Mouse (Mus musculus) R1 (cell line): ENCODE measurements around the gene Emx2.

Experiments used
- DNase-seq: peaks from one replicate; pipeline ENCODE4 v3.0.0-alpha.2; 2018; ENCODE audit warnings: low read depth, low spot score

Gene Emx2

DNA sequence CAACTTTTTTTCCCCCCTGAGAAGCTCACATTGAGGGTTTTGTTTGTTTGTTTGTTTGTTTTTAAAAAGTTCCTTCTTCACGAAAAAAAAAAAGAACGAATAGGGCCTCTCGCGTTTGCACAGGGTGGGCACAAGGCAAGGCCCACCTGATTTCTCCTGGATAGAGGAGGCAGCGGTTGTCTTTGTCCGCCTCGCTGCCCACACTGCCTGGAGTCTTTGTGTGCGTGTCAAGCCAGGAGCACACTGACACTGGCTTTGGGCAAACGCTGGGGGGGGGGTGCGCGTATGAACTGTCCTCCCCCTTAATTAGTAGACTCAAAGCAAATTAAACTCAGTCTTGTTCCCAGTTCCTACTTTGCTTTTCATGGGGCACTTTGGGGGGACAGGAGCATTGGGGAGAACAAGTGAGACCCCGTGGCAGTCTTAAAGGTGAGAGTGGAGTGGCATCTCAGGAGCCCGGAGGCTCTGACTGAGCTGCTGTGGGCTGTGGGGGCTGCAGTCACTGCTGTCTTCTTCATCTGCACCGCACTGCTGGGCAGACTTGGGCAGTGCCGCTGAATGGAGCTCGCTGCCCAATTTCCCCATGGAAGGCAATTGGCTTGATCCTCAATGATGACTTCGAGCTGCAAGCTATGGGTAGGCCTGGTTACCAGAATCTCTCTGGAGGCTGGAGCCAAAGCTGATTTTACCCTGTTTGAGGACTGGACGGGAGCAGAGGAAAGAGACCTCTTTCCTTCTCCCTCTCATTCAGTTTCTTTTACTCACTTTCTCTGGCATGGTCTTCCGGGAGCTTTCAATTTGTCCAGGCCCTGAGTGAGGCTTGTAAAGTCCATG, 4.5 kb downstream of the Emx2 start:
- DNase-seq, result no peak

DNA sequence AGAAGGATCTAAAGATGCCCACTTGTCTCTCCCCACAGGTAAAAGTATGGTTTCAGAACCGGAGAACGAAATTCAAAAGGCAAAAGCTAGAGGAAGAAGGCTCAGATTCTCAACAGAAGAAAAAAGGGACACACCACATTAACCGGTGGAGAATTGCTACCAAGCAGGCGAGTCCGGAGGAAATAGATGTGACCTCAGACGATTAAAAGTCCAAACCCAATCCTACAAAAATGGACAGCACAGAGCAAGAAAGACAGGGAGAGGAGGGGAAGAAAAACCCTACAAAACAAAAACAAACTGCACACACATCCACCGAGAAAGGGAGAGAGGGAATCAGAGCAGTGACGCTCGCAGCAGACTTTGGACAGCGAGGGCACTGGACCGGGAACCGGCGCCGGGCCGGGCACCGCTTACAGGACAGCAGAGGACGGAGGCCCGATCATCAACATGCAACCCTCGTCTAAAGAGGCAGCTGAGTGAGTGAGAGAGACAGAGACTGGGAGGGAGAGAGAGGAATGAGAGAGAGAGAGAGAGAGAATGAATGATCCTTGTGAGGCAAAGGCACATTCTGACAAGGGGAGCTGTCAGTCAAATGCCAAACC, 5.8 kb downstream of the Emx2 start:
- no peak for DNase-seq

DNA sequence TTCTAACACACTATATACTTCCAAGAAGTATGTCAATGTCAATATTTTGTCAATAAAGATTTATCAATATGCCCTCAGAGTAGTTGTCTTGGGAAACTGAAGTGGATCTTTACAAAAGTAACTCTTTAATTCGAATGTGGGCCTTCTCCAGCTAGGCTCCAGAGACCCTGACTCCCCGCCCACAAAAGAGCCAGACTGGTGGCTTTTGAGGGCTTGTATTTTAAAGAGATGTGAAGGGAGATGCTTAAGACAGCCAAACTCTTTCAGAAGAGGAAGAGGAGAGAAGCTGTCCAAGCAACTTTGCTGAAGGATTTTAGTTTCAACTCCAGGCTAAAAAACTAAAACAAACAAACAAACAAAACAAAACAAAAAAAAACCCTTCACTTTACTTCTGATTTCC, 7.1 kb downstream of the Emx2 start:
- DNase-seq, result no peak

DNA sequence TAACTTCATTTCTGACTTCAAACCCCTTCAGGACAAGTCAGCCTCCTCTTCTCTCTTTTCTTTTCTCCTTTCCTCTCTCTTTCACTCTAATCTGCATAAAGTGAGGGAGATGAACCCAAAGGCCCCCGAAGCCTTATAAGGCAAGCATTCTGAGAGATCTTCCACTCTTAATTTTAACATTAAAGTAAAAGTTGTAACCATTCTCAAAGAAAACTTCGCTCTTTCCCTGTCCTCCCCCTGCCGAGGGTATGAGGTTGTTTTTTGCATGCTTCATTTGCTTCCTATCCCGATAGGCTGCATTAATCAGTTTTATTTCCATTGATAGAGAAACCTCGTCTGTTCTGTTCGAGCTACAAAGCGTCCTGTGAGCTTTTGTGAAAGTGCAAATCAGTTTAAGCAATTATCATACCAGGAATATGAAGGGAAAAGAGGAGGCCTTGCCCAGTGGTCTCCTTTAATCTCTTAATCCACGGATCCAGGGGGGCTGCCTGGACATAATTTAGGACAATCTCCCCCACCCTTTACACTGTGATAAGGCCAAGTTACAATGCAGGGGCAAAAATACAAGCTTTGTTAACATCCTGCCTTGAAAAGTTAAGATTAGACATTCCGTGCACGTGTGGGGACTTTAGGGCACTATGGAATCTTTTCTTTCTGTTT, 7.7 kb downstream of the Emx2 start:
- no peak for DNase-seq

DNA sequence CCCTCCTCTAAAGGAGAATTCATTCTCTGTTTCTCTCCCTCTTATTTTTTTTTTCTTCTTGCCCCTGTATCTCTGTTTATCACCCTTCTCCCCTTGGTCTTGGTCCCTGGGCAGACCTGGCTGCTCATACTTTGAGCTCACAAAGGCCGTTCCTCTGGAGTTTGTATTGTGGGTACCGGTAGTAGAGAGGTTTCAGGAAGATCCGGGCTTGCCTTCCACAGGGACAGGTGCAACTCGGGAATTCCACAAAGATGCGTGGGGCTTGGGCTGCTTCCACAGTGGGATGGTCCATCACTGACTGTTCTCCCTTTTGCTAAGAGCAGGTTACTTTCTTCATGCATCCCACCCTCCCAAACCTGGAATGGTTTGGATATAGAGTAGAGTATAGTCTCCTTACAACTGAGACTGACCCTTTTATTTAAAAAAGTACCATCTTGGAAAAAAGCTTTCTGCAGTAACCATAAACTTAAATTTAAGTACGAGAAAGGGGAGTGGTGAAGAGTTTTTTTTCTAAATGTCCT, 8.3 kb downstream of the Emx2 start:
- no peak for DNase-seq

DNA sequence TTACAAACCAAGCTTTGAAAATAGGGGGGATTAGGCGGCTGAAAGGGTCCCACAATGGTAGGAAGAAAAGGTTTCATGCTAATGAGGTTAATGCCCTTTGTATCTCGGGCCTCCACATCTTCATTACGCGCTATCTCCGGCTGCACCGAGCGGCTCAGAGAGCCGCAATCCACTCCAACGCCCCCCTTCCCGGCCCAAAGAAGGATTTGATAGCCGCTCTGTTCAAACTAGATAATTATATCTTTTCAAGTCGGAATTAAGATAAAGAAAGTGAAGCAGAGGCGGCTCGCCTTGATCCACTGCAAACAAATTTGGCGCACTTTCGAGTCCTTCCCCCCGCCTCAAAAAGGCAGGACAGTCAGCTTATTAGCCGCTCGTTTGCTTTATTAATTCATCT, 8.8 kb downstream of the Emx2 start:
- no peak for DNase-seq

DNA sequence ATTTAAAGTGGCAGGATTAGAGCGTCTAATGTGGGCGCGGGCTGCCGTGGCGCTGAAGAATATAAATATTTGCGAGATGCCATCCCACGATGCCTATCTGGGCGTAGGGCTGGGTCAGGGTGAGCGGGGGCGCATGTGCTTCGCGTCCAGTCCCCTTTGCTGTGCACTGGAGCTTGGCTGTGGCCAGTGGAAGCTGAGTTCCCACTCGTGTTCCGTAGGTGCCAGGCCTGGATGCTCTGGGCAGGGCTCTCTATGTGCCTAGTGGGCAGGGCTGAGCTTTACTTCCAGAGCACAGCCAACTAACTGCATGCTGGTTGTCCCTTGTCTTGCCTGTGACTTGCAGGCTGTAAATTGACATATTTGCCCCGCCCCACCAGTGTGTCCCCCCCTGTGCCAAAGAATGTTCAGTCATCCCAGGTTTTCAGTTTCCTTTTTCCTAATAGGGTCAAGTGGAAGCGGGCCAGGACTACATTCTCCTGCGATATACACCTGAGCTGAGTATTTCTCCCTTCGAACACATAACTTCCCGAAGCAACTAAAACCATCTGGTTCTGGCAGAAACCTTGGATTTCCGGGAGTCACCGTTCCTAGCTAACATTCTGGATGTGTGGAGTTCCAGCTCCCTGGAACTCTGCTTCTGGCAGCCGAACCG, 9.4 kb downstream of the Emx2 start:
- DNase-seq, result no peak

DNA sequence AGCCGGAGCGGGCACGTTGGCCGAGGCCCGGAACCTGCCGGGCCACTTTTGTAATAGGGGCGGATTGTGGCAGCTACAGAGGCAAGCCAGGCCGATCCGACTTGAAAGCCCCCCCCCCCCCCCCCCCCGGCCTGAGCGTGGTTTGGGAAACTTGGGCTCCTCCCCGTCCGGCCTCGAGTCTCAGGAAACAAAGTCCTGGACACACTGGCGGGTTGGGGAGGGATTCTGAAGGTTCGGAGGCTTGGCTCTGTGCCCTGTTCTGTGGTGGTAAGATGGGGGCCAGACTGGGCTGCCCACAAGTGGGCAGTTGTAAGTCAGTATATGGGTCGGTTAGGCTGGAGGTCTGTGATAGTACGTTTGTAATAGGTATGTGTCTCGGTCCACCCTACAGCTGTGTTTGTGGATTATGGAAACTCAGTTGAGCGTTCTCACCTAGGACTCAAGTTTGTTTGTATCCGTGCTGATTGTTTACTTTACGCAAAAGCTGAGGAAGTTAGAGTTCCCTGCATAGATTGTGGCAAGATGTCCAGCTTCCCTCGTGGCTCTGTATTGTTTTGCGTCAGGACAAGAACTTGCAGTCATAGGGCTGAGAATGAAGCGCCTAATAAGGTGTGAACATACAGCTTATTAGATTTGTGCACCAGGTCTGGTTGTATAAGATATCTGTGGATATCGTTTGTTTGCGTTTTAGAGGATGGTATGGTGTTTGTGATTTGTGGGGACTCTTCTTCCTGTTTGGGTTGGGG, 10.1 kb downstream of the Emx2 start:
- DNase-seq, result no peak

DNA sequence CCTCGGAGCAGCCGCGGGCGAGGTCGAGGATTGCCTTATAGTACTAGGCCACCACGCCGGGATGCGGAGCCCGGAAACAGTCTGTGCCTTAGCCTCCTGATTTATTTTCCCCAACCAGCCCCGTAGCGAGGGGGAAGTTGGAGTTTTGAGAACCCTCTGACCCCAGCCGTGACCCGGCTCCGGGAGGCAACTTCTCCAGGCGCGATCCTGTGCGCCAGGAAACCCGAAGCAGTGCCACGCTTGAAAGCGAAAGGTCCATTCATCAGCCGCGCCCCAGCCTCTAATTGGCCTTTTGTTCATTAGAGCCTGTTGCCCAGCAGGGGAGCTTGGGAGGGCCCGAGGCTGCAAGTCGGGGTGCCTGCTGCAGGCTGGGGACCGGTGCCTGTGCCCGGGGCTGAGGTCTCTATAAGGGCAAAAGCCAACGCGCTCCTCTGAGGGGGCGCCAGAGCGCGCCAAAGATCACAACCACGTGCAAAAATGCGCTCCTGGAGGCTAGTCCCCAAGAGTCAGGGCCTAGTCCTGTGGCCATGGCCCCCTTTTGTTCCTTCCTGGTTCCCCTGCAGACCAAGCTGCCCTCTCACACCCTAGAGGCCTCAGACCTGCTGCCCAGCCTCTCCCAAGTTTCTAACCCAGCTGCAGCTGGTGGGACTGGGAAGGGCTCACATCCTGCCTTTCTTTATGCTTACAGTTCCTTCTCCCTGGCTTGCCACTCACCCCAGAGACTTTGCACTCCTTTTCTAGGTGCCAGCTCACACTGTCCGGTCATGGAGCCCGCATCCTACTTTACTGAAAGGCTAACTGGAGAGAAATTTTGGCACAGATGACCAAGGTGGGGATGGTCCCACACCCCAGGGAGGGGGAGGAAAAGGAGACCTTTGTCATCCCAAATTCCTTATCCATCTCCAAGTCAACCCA, 11.1 kb downstream of the Emx2 start:
- peak; percentile 56 for DNase-seq

DNA sequence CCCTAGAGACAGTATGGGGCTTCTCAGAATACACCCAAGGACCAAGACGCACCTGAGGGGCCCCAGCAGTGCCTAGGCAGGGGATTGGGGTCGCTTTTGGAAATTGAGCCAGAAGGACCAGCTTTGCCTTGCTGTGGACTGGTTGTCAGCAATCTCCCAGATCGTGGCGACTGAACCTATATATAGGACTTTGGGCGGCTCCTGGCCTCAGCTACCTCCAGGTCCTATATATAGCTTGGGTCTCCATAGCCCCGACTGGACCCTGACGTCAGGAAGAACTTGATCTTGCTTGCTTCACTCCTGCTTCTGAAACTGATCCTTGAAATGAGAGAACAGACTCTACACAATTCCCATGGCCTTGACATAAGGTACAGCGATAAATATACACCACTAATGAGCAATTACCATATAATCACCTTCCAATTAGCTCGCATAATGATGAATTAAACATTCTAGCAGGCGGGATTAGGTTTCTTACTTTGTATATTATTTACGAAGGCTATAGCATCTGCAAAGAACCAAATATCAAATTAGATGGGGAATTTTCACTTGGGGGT, 12.0 kb downstream of the Emx2 start:
- no peak for DNase-seq

DNA sequence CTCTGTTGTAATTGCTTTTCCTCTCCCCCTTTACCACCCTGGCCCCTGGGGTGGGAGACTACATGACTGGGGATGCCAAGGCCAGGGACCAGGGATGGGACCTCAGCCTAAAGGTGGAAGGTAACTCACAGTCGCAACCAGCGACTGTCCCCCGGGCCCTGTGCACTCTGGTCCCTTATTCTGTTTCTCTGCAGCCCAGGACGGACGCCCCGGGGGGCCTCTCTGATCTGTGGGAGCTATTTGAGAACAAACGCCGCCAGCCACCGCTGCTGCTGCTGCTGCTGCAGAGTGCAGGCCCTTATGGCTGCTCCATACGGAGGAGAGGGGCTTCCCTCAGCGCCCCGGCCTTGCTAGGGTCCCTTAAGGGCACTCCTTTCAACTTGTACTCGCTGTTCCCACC, 12.7 kb downstream of the Emx2 start:
- DNase-seq, result no peak

DNA sequence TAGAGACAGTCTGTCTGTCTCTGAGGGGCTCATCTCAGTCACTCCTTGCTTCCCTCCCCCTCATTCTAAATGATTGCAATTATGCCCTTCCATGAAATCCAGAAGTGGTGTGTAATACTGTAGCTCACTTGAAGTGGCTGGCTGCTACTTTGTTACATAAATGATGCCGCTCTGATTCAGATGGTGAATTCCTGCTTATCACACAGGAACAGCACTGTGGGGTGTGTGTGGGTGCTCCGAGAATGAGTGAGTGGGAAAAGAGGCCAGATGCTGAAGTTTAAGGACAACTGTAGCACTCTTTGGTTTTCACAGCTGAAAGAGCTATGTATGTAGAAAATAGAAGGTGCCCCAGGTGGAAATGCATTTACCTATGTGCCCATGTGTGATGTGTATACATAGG, 14.7 kb downstream of the Emx2 start:
- DNase-seq, result no peak

DNA sequence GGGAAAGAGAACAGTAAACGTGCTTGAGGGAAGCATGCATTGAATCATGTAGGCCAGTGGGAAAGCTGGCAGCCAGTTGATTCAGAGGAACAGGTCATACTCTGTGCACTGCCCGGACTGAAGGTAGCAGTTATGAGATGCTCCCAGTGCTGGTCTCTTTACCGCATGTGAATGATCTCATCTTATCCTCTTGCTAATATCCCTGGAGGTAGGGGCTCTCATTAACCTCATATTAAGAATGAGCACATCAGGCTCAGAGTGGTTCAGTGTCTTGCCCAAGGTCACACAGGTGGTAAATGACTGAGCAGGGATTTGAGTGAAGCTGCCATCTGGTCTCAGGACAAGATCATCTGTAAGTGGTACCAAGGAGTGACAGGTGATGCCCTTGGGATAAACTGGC, 21.7 kb downstream of the Emx2 start:
- DNase-seq, result no peak

DNA sequence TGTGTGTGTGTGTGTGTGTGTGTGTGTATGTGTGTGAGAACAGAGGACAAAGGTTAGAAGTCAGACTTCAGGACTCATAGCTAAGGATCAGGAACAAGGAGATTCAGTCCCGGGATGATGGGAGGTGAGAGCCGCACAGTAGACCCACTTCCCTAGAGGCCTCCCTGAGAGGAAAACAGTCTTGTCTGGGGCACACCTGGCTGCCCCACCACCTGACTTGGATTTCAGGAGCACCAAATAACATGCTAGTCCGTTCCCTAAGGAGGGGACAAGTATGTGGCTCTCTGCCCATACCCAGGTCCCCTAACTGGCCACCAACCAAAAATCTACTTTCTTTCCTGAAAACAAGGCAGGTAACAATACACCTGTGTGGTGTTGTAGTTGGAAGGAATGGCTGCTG, 22.4 kb downstream of the Emx2 start:
- DNase-seq, result no peak

DNA sequence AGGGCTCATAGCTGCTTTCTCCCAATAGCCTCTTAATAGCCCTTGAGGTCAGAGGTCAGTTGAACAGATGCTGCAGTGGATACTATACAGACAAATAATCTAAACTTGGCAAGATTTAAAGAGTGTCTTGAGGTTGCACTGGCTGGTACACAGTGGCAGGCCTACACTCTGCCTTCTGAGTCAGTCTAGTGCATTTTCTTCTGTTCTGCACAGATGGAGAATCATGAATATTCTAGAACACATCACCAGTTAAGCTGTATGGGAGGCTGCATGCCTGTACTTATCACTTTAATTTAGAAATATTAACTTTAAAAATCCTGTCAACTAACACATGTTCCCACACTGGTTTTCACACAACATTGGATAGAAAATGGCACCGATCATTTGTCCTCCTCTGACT, 34.1 kb downstream of the Emx2 start:
- no peak for DNase-seq

DNA sequence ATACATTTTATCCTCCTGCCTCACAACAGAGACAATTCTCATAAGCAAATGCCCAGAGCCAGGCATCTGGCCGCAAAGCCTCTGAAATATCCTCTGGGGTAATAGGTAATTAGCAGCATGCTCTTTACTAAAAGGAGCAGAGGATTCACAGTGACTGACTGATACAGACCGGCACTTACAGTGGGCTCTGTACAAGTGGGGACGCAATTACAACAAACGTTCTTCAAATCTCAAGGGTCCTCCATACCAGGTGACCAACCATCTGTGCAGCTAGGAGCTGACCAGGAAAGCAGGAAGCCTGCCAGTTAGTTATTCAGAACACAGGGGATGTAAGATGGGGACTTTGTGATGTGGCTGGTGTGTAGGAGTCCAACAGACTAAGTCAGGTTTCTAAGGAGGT, 38.7 kb downstream of the Emx2 start:
- DNase-seq, result no peak

DNA sequence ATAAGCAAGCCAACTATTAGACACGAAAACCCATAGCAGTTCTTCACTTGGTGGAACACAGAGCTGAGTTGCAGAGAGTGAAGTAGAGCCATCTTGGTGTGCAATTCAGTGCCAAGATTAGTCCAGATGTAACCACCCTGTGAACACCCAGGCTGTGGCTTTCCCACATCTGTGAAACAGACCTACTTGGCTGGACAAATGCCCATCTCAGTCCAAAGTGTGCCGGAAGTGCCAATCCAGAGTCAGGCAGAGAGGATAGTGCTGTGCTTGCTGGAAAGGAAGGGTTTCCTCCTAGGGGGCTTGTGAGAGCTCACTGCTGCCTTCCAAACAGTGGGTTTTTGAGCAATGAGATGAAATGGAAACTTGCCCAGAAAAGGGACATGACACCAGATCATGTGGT, 50.7 kb downstream of the Emx2 start:
- no peak for DNase-seq

DNA sequence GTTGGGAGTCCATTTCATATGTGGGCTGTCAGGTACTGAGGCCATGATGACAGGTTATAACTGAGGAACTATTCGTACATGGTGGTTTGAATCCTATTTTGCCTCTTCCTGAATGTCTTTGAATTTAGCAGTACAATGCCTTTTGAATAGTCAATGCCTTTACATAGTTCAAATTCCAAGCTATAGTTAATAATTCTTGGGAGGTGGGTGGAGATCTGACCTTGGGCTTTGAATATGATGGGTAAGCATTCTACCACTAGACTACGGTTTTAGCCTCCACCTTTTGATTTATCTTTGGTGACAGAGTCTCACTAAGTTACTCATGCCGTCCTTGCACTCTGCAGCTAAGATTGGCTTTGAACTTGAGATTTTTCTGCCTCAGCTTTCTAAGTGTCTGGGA, 55.0 kb downstream of the Emx2 start:
- no peak for DNase-seq
